Mouse (Mus musculus) left cerebral cortex, postnatal 14 days (tissue): ENCODE results near the gene Amdhd2. TPM values are rescaled to one million over a fixed set of nuclear protein-coding genes. Genes with fewer than 3 reads are reported as not detected.
"Not testable (repeated sequence)": the region's sequence is repeated elsewhere in the genome, so short reads cannot be mapped to it uniquely, and the experiment has no call there.

Experiments
- DNase-seq, 2 experiments: peaks; one replicate each; pipeline ENCODE4 v3.0.0; 2021 to 2022; ENCODE audit warnings: low spot score in 2 of 2, mixed read lengths in 1 of 2
- intact Hi-C: fragments of 180-260 bp; cut with DNase I; formaldehyde crosslinking; loops from one replicate; pipeline ENCODE4 v1.15.1; 2025
- total RNA-seq, 2 experiments: library from RNA; stranded (reverse); gene quantifications; 2 replicates each; pipeline ENCODE4 v1.2.3; 2021

The Amdhd2 gene
- total RNA-seq, 2 experiments from 2014 or later, result 32.4 to 36.1 TPM

GRCm38 (mm10) chr17:24134062-24134461 is 29.5 kb downstream of the Amdhd2 start:
- intact Hi-C loops, result no loop called here

GRCm38 (mm10) chr17:24132919-24133318 is 30.6 kb downstream of the Amdhd2 start:
- intact Hi-C loops, DNase-seq: not testable (repeated sequence)

More at GRCm38 (mm10) chr17:24134062-24134461, 29.5 kb downstream of the Amdhd2 start:
- no peak for DNase-seq

- no peak for DNase-seq
- intact Hi-C loops, result no loop called here
Measured at GRCm38 (mm10) chr17:24131570-24131969, 32.0 kb downstream of the Amdhd2 start.

GRCm38 (mm10) chr17:24129246-24129645 is 34.3 kb downstream of the Amdhd2 start:
- DNase-seq, intact Hi-C loops: not testable (repeated sequence)

GRCm38 (mm10) chr17:24127592-24127991 is 36.0 kb downstream of the Amdhd2 start:
- no peak for DNase-seq

GRCm38 (mm10) chr17:24126801-24127200 is 36.8 kb downstream of the Amdhd2 start:
- intact Hi-C loops, result no loop called here

More at GRCm38 (mm10) chr17:24127592-24127991, 36.0 kb downstream of the Amdhd2 start:
- intact Hi-C loops, result no loop called here

GRCm38 (mm10) chr17:24119446-24119845 is 44.1 kb downstream of the Amdhd2 start:
- intact Hi-C loops, result no loop called here
- DNase-seq, result no peak

More at GRCm38 (mm10) chr17:24126801-24127200, 36.8 kb downstream of the Amdhd2 start:
- no peak for DNase-seq

GRCm38 (mm10) chr17:24113031-24113430 is 50.5 kb downstream of the Amdhd2 start:
- no peak for DNase-seq
- intact Hi-C loops, result no loop called here

- no peak for DNase-seq
- intact Hi-C loops, result no loop called here
Measured at GRCm38 (mm10) chr17:24111256-24111655, 52.3 kb downstream of the Amdhd2 start.

GRCm38 (mm10) chr17:24108896-24109295 is 54.7 kb downstream of the Amdhd2 start:
- peak; percentile 59 to 69 for DNase-seq
- intact Hi-C loops, result no loop called here

Other genes with a start within 250 kb of the Amdhd2 start
- gene Dcpp3, start 246.3 kb downstream of the Amdhd2 start, total RNA-seq, result not detected
- gene Sbp, start 222.1 kb downstream of the Amdhd2 start, total RNA-seq, result not detected
- gene Sbpl, start 208.5 kb downstream of the Amdhd2 start, total RNA-seq, result not detected
- under 1 TPM; 0.48 to 0.93 TPM for gene Prss30, start 183.2 kb downstream of the Amdhd2 start, total RNA-seq
- gene Prss22, start 165.7 kb downstream of the Amdhd2 start, total RNA-seq, result 1 to 10 TPM; 1.8 to 2.2 TPM
- not detected for gene Prss27, start 125.6 kb downstream of the Amdhd2 start, total RNA-seq
- gene Kctd5, start 90.3 kb downstream of the Amdhd2 start, total RNA-seq, result 10 to 100 TPM; 37.6 to 48.3 TPM
- gene Pdpk1, start 12.8 kb downstream of the Amdhd2 start, total RNA-seq, result 10 to 100 TPM; 89.4 to 95.5 TPM
- 1,000 to 10,000 TPM; 1,506 to 1,590 TPM for gene Atp6v0c, start 5.9 kb upstream of the Amdhd2 start, total RNA-seq
- gene Tbc1d24, start 41.8 kb upstream of the Amdhd2 start, total RNA-seq, result 10 to 100 TPM; 71.1 to 72.5 TPM
- 10 to 100 TPM; 11.0 to 12.6 TPM for gene Ntn3, start 45.8 kb upstream of the Amdhd2 start, total RNA-seq
- 10 to 100 TPM in 1 of 2 experiments, 1 to 10 TPM in 1; 8.7 to 10.1 TPM for gene Tedc2, start 57.1 kb upstream of the Amdhd2 start, total RNA-seq
- gene Ccnf, start 87.7 kb upstream of the Amdhd2 start, total RNA-seq, result 1 to 10 TPM; 6.2 to 6.7 TPM
- gene Abca17, start 187.3 kb upstream of the Amdhd2 start, total RNA-seq, result 1 to 10 TPM in 1 of 2 experiments, under 1 TPM in 1; 0.77 to 1.3 TPM
- gene Abca3, start 188.2 kb upstream of the Amdhd2 start, total RNA-seq, result 100 to 1,000 TPM; 111 to 118 TPM